Mouse (Mus musculus): ENCODE measurements at regions not wholly inside any gene's neighbourhood (a gene's known extent, or its start where the extent isn't known, plus 50 kb on each side); places are given as distances from the start of the nearest gene placed in this dataset.
A peak's percentile ranks its signal among the peaks of the same experiment; 100 is the strongest.

DNA sequence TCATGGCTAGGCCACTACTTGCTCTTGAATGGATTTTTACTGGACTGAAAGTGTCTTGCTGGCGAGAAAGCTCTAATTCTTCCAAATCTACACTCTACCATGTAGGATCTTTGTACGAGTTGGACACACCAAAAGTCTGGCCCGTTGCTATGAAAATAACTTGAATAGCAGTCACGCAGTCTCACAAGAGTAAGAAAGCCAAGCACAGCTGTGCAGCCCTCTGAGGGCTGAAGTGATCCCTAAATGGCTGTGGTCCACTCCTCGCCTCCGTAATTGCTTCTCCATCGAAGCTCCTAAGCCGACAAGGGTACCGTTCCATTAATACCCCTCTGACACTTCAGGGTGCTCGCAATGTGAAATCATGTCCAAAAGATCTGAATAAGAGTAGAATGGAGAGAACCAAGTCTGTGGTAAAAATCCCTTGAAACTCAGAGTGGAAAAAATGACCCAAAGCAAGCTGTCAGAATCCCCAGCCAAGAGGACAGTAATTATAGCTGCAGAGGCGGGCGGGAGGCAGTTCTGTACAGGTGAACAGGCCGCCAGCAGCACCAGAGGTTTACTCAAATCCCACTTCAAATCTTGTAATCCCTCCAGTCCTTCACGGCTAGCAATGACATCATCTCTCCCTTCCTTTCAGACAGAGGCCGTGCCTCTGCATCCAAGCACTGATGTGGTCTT is 66.1 kb downstream of the Tmem30b start:
- 81% methylated on average over 15 of the region's 15 CpGs for WGBS
- intact Hi-C loops (cut with DNase I) = loop anchor here (10.0 kb wide), 1 partner anchor 65 kb away; no protein-coding TSS in a partner anchor
- Histone ChIP-seq H3K9ac (ENCODE audit: low read depth, low read length) (no peak overlapping the region), H3K79me2 (replicated peaks; ENCODE audit: control insufficient read depth, insufficient read depth, low read length) (no peaks in the 10 kb centered on the region), H3K27me3 (ENCODE audit: control insufficient read depth, insufficient read depth, low read length) (no peaks in the 10 kb centered on the region; the same call in 1 of the 2 replicates), H3K27ac (no peak overlapping the region), H3K36me3 (ENCODE audit: control insufficient read depth, insufficient read depth, low read length) (no peaks in the 10 kb centered on the region), H3K4me3 (no peak overlapping the region), H3K4me1 (ENCODE audit: control insufficient read depth, insufficient read depth, low read length) (no peaks in the 10 kb centered on the region)
- TF ChIP-seq CTCF (IDR thresholded peaks at IDR 0.05) (no peak), EP300 (IDR thresholded peaks at IDR 0.05; ENCODE audit: insufficient read depth, low read depth, low read length) (no peak), POLR2A (IDR thresholded peaks at IDR 0.05; ENCODE audit: insufficient read depth, low read depth, low read length) (no peak)
- DNase-seq = peak in 1 of 2 experiments; percentile 10

DNA sequence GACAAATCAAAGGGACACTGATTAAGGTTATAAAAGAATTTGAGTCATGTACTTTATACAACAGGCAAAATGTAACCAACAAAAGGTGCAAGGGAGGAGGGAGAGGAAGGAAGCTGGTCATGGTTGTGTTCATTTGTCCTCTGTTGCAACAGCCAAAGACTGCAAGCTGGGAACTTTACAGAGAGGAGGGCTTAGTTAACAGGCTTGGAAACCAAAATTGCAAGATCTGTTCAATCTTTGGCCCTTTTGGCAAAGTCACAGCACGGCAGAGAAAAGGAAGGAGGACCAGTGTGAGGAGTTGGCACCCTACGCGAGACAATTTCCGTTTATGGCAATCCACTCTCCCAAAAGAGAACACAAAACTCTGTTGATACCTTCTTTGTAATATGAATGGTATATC is 67.6 kb downstream of the Tmem30b start:
- H3K27ac ChIP-seq = no peak overlapping the region
- 86% methylated on average over 4 of the region's 4 CpGs for WGBS
- DNase-seq = no peak

DNA sequence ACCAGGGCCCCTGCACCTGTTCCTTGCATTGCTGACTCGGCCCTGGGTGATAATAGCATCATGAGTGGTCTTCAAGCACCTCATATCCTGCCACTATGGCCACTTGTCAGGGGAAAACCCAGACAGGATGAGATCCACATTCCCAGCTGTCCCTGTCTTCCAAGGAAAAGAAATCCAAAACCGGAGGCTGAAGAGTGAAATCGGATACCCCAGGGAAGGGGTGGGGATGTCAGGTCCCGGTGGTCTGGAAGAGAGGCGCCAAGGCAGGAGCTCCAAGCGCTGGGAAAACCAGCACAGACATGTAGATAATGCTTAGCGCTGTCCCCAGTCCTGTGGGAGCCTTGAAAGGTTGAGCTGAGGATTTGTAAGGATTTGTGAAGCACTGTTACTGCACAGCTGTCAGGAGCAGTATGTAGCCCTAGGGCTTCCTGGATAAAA is 69.8 kb downstream of the Tmem30b start:
- no peak overlapping the region for H3K27ac ChIP-seq

More for the DNA sequence above, 67.6 kb downstream of the Tmem30b start:
- intact Hi-C loops (cut with DNase I) = no loop called here
- Histone ChIP-seq H3K27me3 (ENCODE audit: control insufficient read depth, insufficient read depth, low read length) (no peaks in the 10 kb centered on the region; the same call in 1 of the 2 replicates), H3K4me1 (ENCODE audit: control insufficient read depth, insufficient read depth, low read length) (no peaks in the 10 kb centered on the region), H3K9ac (ENCODE audit: low read depth, low read length) (no peak overlapping the region), H3K4me3 (no peak overlapping the region), H3K79me2 (replicated peaks; ENCODE audit: control insufficient read depth, insufficient read depth, low read length) (no peaks in the 10 kb centered on the region), H3K36me3 (ENCODE audit: control insufficient read depth, insufficient read depth, low read length) (no peaks in the 10 kb centered on the region)
- no peak for TF ChIP-seq CTCF (IDR thresholded peaks at IDR 0.05)
- no peak for TF ChIP-seq EP300 (IDR thresholded peaks at IDR 0.05; ENCODE audit: insufficient read depth, low read depth, low read length)
- no peak for TF ChIP-seq POLR2A (IDR thresholded peaks at IDR 0.05; ENCODE audit: insufficient read depth, low read depth, low read length)

GRCm38 (mm10) chr12:73475774-73476173 is 70.4 kb downstream of the Tmem30b start:
- no peak overlapping the region for H3K27ac ChIP-seq
- H3K4me1 ChIP-seq (ENCODE audit: control insufficient read depth, insufficient read depth, low read length) = no peaks in the 10 kb centered on the region
- TF ChIP-seq POLR2A (IDR thresholded peaks at IDR 0.05; ENCODE audit: insufficient read depth, low read depth, low read length) = no peak
- no peak for TF ChIP-seq CTCF (IDR thresholded peaks at IDR 0.05)
- TF ChIP-seq EP300 (IDR thresholded peaks at IDR 0.05; ENCODE audit: insufficient read depth, low read depth, low read length) = no peak
- WGBS = 55% methylated on average over 3 of the region's 3 CpGs
- H3K4me3 ChIP-seq = no peak overlapping the region
- DNase-seq = no peak
- no peaks in the 10 kb centered on the region; the same call in 1 of the 2 replicates for H3K27me3 ChIP-seq (ENCODE audit: control insufficient read depth, insufficient read depth, low read length)
- intact Hi-C loops (cut with DNase I) = no loop called here
- H3K9ac ChIP-seq (ENCODE audit: low read depth, low read length) = no peak overlapping the region
- H3K36me3 ChIP-seq (ENCODE audit: control insufficient read depth, insufficient read depth, low read length) = no peaks in the 10 kb centered on the region
- no peaks in the 10 kb centered on the region for H3K79me2 ChIP-seq (replicated peaks; ENCODE audit: control insufficient read depth, insufficient read depth, low read length)

More for the DNA sequence above, 69.8 kb downstream of the Tmem30b start:
- no peaks in the 10 kb centered on the region; the same call in 1 of the 2 replicates for H3K27me3 ChIP-seq (ENCODE audit: control insufficient read depth, insufficient read depth, low read length)
- intact Hi-C loops (cut with DNase I) = no loop called here
- no peak for TF ChIP-seq CTCF (IDR thresholded peaks at IDR 0.05)
- no peak for TF ChIP-seq POLR2A (IDR thresholded peaks at IDR 0.05; ENCODE audit: insufficient read depth, low read depth, low read length)
- TF ChIP-seq EP300 (IDR thresholded peaks at IDR 0.05; ENCODE audit: insufficient read depth, low read depth, low read length) = no peak
- no peaks in the 10 kb centered on the region for H3K79me2 ChIP-seq (replicated peaks; ENCODE audit: control insufficient read depth, insufficient read depth, low read length)
- no peaks in the 10 kb centered on the region for H3K4me1 ChIP-seq (ENCODE audit: control insufficient read depth, insufficient read depth, low read length)
- no peak for DNase-seq
- no peak overlapping the region for H3K9ac ChIP-seq (ENCODE audit: low read depth, low read length)
- WGBS = 23% methylated on average over 7 of the region's 7 CpGs
- H3K4me3 ChIP-seq = no peak overlapping the region
- no peaks in the 10 kb centered on the region for H3K36me3 ChIP-seq (ENCODE audit: control insufficient read depth, insufficient read depth, low read length)

- no peak for DNase-seq
- Histone ChIP-seq H3K4me3 (no peak overlapping the region), H3K9ac (ENCODE audit: low read depth, low read length) (no peak overlapping the region), H3K27me3 (ENCODE audit: control insufficient read depth, insufficient read depth, low read length) (no peaks in the 10 kb centered on the region; the same call in 1 of the 2 replicates), H3K36me3 (ENCODE audit: control insufficient read depth, insufficient read depth, low read length) (no peaks in the 10 kb centered on the region), H3K79me2 (replicated peaks; ENCODE audit: control insufficient read depth, insufficient read depth, low read length) (no peaks in the 10 kb centered on the region), H3K27ac (no peak overlapping the region), H3K4me1 (ENCODE audit: control insufficient read depth, insufficient read depth, low read length) (no peaks in the 10 kb centered on the region)
- TF ChIP-seq EP300 (IDR thresholded peaks at IDR 0.05; ENCODE audit: insufficient read depth, low read depth, low read length) (no peak), CTCF (IDR thresholded peaks at IDR 0.05) (no peak), POLR2A (IDR thresholded peaks at IDR 0.05; ENCODE audit: insufficient read depth, low read depth, low read length) (no peak)
- intact Hi-C loops (cut with DNase I) = no loop called here
- 40% methylated on average over 5 of the region's 5 CpGs for WGBS
Observed at GRCm38 (mm10) chr12:73475020-73475419, 71.2 kb downstream of the Tmem30b start.

GRCm38 (mm10) chr12:73473111-73473510 is 73.1 kb downstream of the Tmem30b start:
- Histone ChIP-seq H3K4me1 (ENCODE audit: control insufficient read depth, insufficient read depth, low read length) (no peaks in the 10 kb centered on the region), H3K27me3 (ENCODE audit: control insufficient read depth, insufficient read depth, low read length) (no peaks in the 10 kb centered on the region), H3K79me2 (replicated peaks; ENCODE audit: control insufficient read depth, insufficient read depth, low read length) (no peaks in the 10 kb centered on the region), H3K4me3 (no peak overlapping the region), H3K36me3 (ENCODE audit: control insufficient read depth, insufficient read depth, low read length) (no peaks in the 10 kb centered on the region), H3K27ac (no peak overlapping the region), H3K9ac (ENCODE audit: low read depth, low read length) (no peak overlapping the region)
- no peak for DNase-seq
- WGBS = 65% methylated on average over 4 of the region's 4 CpGs
- no peak for TF ChIP-seq POLR2A (IDR thresholded peaks at IDR 0.05; ENCODE audit: insufficient read depth, low read depth, low read length)
- TF ChIP-seq EP300 (IDR thresholded peaks at IDR 0.05; ENCODE audit: insufficient read depth, low read depth, low read length) = no peak
- no peak for TF ChIP-seq CTCF (IDR thresholded peaks at IDR 0.05)
- intact Hi-C loops (cut with DNase I) = no loop called here
